Mouse (Mus musculus) monocyte, adult 5-6 weeks (primary cell): ENCODE measurements around the gene Pfkfb2. TPM values are rescaled to one million over a fixed set of nuclear protein-coding genes. Genes with fewer than 3 reads are reported as not detected.
"Not testable (repeated sequence)": the region's sequence is repeated elsewhere in the genome, so short reads cannot be mapped to it uniquely, and the experiment has no call there.

Source experiments
- ATAC-seq: fragments of 153-309, 156-312 bp; replicated peaks from 2 replicates; pipeline ENCODE4 v1.8.0; 2017; ENCODE audit warnings: mild to moderate bottlenecking; ENCODE audit not compliant: low TSS enrichment, insufficient number of reproducible peaks, severe bottlenecking, poor library complexity, low FRiP score
- total RNA-seq: library from RNA; stranded (forward); fragments of 200-1000, 200-491, 200-594 nt; gene quantifications from 3 replicates; pipeline ENCODE4 v1.2.3, GENCODE M21; 2017

The Pfkfb2 gene
- total RNA-seq, 1 experiment from 2014 or later, result 13.7 TPM

- ATAC-seq, result no peak
Measured at GRCm38 (mm10) chr1:130714046-130714445, 15.0 kb downstream of the Pfkfb2 start.

DNA sequence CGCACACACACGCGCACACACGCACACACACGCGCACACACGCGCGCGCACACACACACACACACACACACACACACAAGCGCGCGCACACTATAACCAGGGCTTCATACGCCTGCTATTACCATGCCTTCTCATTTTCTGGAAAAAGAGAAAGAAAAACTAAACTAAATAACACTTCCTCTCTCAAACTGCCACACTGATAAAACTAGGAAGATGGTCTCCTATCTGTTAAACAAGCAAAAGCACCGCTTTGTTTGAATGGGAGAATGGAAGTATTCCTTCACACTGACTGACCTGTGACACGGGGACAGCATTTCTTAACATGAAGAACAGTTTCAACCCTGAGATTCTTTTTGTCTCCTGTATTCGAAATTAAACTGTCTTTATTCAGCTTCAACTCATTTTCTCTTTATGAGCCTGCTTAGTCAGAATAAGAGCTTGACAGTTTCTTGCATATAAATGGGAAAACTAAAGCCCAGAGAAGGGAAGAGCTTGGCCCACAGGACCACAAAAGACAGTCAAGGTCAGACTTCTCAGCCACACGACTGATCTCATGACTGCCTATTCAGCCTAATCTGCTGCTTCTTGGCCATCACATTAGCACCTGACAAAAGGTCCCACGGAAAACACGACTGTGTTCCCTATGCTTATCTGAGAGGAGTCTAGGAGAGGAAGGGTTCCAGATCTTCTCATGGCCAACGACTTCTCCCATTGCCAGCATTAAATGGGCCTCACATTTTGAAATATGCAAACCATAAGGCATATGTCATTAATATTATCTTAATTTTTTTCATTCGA lies 18.6 kb downstream of the Pfkfb2 start:
- ATAC-seq, result no peak

GRCm38 (mm10) chr1:130703613-130704012 lies 25.4 kb downstream of the Pfkfb2 start:
- no peak for ATAC-seq

GRCm38 (mm10) chr1:130701976-130702375 lies 27.1 kb downstream of the Pfkfb2 start:
- no peak for ATAC-seq

DNA sequence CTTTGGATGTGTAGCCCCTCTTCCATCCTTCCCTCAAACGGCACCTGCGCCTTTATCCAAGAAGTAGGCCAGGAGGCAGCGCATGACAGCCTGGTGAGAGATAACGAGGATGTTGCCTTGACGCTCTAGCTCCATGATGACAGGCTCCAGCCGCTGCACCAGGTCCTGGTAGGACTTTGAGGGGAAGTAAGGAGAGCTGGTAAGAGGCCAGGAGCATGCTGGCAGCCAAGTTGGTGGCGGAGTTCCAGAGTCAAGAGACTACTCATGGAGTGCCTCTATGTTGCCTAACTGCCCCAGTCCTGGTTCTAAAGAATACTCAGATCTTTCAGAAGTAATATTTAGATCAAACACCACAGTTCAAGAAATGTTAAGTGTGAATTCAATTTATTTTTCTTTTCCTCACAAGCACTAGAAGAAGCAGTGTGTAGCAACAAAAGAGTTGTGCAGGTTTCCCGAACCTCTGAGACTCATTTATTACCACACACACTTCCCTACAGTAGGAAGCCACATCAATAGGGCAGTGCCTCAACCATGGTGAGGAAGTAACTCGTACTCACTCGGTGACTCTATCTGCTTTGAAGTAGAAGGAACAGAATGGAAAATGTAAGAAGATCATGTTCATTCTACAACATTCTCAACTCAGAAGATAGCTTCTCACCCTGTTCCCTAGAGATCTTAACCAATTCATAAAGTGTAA lies 29.0 kb downstream of the Pfkfb2 start:
- no peak for ATAC-seq

DNA sequence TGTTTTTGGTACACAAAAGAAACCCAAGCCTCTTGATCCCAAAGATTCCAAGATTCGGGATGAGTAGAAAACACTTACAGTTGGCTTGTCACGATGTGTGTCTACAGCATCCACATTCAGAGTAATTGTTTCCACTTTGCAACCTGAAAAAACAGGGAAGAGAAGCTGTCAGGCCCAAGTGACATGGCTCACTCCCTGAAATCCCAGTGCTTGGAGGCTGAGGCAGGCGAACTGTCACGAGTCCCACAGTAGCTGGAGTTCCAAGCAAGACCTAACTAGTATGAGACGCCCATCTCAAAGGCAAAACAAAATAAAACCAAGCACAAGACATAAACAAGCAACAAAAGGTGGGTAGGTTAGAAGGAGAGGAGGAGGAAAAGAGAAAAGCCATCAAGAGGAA lies 30.5 kb downstream of the Pfkfb2 start:
- ATAC-seq, result no peak

DNA sequence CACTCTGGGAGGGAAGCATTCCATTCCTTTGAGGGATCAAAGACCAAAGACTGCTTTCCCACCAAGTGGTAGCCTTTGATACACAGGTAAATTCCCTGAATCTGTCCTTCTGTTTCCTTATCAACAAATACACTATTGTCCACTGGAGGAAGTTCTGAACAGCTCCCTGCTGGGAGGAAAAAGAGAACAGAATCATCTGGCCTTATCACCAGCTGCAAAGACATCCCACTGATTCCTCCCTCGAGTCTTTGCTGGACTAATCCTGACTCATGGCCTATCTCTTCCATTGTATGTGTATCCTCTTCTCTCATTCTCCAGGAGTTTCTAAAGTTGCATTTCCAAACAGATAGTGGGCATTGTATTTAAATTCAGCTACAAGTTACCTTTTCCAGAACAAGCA lies 45.1 kb downstream of the Pfkfb2 start:
- ATAC-seq, result no peak

DNA sequence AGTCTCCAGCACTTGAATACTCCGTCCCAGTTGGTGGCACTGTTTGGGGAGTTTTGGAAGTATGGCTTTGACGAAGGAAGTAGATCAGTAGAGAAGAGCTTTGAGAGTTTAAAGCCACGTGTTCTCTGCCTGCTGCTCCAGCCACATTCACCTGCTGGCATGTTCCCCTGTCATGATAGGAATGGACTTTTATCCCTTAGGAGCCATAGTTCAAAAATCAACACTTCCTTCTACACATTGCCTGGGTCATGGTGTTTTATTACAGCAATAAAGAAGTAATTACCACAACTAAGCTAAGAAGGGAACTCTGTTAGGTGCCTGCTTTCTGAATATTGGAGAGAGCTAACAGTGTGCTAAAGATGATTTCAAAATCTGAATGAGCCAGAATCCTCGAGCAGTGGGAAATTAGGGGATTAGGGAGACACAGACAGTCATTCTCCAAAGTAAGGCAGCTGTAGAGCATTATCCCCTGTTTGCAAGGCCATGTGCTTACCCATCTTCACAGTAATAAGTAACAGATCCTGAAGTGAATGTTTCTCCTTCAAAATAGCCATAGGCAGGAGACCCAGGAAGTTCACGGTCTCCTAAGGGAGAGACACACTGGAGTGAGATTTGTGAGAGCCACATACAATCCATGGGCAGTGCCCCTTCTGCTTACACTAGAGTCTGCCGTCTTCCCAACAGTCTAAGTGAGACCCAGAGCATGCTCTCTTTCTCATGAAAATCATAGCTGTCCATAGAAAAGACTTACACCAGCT lies 47.2 kb downstream of the Pfkfb2 start:
- ATAC-seq, result no peak

- ATAC-seq, result no peak
Measured at GRCm38 (mm10) chr1:130681075-130681474, 48.0 kb downstream of the Pfkfb2 start.

DNA sequence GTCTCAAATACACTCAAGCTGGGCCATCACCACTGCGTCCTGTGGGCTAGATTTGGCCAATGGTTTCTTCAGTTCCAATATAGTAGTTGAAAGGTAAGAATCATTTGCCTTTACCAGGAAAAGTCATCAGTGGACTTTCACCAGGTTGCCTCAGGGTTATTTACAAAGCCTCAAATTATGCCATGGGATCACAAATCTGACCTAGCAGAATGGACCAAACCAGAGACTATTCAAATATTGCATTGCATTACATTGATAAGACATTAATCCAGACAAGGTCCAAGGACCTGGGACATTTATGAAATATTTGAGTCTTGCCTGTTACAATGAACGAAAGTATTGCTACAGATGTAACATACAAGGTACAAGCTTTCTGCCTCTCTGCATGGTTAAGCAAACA lies 50.5 kb downstream of the Pfkfb2 start:
- no peak for ATAC-seq

DNA sequence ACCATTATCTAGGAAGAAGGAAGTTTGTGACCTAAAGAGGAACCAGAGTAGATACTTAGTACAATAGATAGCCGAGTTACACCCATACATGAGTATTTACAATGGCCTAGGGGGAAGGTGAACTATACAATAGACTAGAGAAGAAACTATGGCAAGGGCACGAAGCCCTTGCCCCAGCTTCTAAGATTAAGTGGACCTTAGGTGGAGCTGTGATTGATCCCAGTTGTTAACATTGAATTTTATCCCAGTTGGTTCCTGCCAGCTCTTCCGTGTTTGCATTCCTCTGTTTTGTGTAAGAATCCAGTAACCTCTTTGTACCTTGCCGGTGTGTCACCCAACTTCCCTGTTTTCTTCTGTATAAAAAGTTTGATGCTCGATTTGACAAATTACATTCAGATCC lies 65.5 kb downstream of the Pfkfb2 start:
- not testable (repeated sequence) for ATAC-seq

- no peak for ATAC-seq
Measured at GRCm38 (mm10) chr1:130661454-130661853, 67.6 kb downstream of the Pfkfb2 start, which contains the start of gene C4bp. TSS of gene C4bp (minus strand) at chr1:130661632.

DNA sequence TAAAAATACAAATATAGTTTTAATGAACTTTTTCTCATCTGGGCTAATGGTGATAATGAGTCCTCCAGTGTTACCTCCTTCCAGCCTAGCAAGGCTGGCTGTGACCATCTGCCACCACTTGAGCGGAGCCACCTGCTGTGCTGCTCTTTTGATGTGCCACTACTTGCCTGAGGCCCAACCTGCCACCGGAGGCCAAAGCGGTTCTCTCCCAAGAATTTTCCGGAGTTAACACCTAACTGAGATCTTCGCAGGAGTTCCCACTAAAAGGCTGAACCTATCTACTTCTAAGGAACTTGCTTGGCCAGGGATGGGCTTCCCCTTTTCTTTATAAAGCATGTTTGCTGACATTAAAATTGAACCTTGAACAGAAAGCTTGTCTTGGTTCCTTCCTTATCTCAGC lies 69.4 kb downstream of the Pfkfb2 start:
- ATAC-seq, result not testable (repeated sequence)

DNA sequence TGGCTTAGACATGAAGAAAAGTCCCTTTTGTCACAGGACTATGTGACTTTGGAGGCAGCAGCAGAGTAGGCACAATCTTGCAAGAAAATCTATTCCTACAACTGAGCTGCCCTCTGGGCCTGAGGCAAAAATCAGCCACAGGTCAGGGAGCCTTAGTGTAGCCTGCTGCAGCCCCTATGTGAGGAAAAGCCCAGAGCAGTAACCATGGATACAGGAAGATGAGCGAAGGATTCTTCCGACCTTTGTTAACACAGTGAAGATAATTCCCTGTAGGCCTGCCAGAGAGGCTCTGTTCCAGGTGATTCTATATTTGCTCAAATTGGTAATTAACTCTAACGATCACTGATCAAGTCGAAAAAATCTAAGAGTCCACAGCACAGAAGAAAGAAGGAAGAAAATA lies 85.0 kb downstream of the Pfkfb2 start:
- ATAC-seq, result no peak

DNA sequence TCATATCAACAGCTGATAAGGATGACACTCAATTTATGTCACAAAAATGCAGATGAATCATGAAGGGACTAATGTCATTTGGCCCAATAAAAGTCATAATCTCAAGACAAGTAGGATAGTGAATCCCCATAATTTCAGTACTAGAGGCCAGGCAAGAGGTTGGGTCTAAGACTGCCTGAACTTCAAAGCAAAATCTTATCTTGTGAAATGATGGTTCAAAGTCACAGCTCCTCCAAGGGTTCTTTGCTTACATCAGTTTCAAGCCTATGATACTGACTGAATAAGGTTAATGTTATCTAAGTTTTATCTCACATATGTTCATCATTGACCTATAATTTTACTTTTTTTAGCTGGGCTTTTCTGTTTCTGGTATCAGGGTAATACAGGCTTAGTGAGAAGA lies 88.1 kb downstream of the Pfkfb2 start:
- ATAC-seq, result no peak

Other genes with a start within 250 kb of the Pfkfb2 start
- gene Zp3r, start 99.6 kb downstream of the Pfkfb2 start, total RNA-seq, result not detected in 3 replicates
- gene C4bp, start 67.6 kb downstream of the Pfkfb2 start, total RNA-seq, result not detected in 3 replicates
- not detected in 3 replicates for gene Gm29427, start 13.5 kb downstream of the Pfkfb2 start, total RNA-seq
- 7.4 to 9.8 TPM (median 7.8 TPM) in 3 replicates for gene Yod1, start 11.9 kb downstream of the Pfkfb2 start, total RNA-seq
- 0.57 to 0.58 TPM in 2 of 3 replicates, not detected in the other for gene AA986860, start 2.7 kb upstream of the Pfkfb2 start, total RNA-seq
- not detected in 3 replicates for gene Fcamr, start 71.6 kb upstream of the Pfkfb2 start, total RNA-seq
- 0.19 TPM in 1 of 3 replicates, not detected in the others for gene Pigr, start 97.4 kb upstream of the Pfkfb2 start, total RNA-seq
- 27.7 to 41.4 TPM (median 29.9 TPM) in 3 replicates for gene Fcmr, start 136.4 kb upstream of the Pfkfb2 start, total RNA-seq
- gene Il24, start 158.2 kb upstream of the Pfkfb2 start, total RNA-seq, result not detected in 3 replicates
- not detected in 3 replicates for gene Il20, start 182.2 kb upstream of the Pfkfb2 start, total RNA-seq
- gene Il19, start 210.9 kb upstream of the Pfkfb2 start, total RNA-seq, result 1.1 TPM in 1 of 3 replicates, not detected in the others